Mouse (Mus musculus): Measurements from ENCODE around the gene Ccl6.

Ccl6 gene

DNA sequence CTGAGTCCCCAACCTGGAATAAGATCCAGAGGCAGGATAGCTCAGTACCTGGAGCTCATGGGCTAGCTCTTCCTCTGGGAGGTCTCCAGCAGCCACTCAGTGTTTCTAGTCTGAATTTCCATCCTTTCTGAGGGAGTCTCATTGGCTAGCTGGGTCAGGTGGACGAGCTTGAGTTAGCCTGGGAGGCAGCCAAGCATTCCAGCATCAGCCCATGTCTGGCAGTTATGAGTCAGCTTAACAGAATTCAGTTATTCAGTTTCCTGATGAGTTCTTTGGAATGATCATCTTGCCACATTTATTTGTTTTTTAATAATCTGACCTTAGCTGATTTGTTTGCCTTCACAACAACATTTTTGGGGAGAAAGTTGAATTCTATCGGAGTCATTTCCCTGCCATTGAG is 29.1 kb downstream of the Ccl6 start:
- in situ Hi-C loops (cut with MboI, MseI) = no loop called here

- in situ Hi-C loops (cut with MboI, MseI) = no loop called here
Measured at GRCm38 (mm10) chr11:83562311-83562887, 30.5 kb downstream of the Ccl6 start.

DNA sequence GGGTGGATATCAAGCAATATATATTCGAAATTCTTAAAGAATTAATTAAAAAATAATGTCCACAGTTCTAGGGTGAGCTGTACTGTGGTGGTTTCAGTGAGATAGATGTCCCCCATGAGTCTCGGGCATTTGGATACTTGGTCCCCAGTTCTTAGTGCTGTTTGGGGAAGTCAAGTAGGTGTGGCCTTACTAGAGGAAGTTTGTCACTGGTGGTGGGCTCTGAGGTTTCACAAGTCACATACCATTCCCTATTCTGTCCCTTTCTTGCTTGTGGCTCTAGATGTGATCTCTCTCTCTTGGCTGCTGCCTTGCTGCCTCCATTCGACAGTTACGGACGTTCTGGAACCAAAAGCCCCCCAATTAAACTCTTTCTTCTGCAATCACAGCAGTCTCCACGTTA is 32.5 kb downstream of the Ccl6 start:
- in situ Hi-C loops (cut with MboI, MseI) = no loop called here

GRCm38 (mm10) chr11:83557074-83557473 is 35.8 kb downstream of the Ccl6 start:
- in situ Hi-C loops (cut with MboI, MseI) = no loop called here

GRCm38 (mm10) chr11:83556085-83556781 is 36.7 kb downstream of the Ccl6 start:
- in situ Hi-C loops (cut with MboI, MseI) = no loop called here

DNA sequence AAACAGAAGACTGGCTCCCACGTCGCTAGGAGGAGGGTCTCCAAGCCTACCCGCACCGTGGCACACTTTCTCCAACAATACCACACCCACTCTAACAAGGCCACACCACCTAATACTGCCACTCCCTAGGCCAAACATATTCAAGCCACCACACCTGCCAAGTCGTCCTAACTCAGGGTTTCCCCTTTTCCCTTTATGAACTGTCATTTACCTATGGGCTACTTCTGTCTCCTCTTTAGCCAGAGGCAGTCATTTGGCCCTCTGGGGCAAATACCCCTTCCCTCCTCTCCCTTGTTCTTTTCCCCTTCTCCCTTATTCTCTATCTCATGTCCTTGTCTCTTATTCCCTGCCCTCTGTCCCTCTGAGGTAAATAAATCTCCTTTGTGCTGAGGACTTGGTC is 41.2 kb downstream of the Ccl6 start:
- in situ Hi-C loops (cut with MboI, MseI) = loop anchor here (5.0 kb wide), 2 partner anchors 81 to 186 kb away; no protein-coding TSS in a partner anchor

DNA sequence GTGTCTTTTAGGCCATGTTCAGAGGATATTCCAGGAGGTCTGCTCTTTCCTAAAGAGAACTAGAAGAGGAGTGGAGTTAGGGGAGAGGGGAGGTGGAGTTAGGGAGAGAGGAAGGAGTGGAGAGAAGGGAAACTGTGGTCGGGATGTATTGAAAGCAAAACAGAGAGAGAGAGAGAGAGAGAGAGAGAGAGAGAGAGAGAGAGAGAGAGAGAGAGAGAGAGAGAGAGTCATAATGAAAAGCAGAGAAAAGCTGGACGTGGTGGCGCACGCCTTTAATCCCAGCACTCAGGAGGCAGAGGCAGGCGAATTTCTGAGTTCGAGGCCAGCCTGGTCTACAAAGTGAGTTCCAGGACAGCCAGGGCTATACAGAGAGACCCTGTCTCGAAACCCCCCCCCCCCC is 41.9 kb downstream of the Ccl6 start:
- in situ Hi-C loops (cut with MboI, MseI) = loop anchor here (5.0 kb wide), 2 partner anchors 81 to 186 kb away; no protein-coding TSS in a partner anchor

DNA sequence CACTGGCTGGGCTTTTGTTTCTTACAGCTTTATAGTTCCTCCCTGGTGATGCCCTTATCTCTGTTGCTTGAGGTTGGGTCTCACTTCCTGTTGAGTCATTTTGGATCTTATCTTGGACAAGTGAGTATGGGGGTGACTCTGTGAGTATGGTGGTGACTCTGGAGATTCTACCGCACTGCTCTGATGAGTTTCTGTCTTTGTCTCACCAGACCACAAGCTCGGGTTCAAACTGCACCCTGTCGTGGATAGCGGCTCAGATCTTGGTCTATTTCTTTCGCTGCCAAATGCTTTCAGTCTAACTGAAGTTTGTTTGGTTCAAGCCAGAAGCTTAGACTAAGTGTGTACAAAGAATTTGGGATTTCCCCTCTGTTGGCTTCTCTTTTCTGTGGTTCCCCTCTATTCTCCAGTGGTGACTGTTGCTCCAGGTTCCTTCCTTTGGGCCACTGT is 42.7 kb downstream of the Ccl6 start:
- in situ Hi-C loops (cut with MboI, MseI) = loop anchor here (5.0 kb wide), 2 partner anchors 82 to 187 kb away; no protein-coding TSS in a partner anchor

- in situ Hi-C loops (cut with MboI, MseI) = no loop called here
Measured at GRCm38 (mm10) chr11:83544214-83544613, 48.7 kb downstream of the Ccl6 start.

GRCm38 (mm10) chr11:83541415-83541814 is 51.5 kb downstream of the Ccl6 start:
- in situ Hi-C loops (cut with MboI, MseI) = no loop called here

GRCm38 (mm10) chr11:83540931-83541330 is 52.0 kb downstream of the Ccl6 start:
- in situ Hi-C loops (cut with MboI, MseI) = no loop called here

- in situ Hi-C loops (cut with MboI, MseI) = no loop called here
Measured at GRCm38 (mm10) chr11:83538705-83539314, 54.1 kb downstream of the Ccl6 start.

Data from regulatory T cell (primary cell).